Mouse (Mus musculus): Measurements from ENCODE around the gene Alkal2. TPM values are rescaled to one million over a fixed set of nuclear protein-coding genes. Genes with fewer than 3 reads are reported as not detected.
A peak's percentile ranks its signal among the peaks of the same experiment; 100 is the strongest.

Alkal2 gene
- 0.17 TPM in 1 of 2 replicates, not detected in the other for polyA plus RNA-seq (2015; fragmentation: Nextera tagmentation; extraction: Ambion mirVana)

- DNase-seq (ENCODE audit: low spot score): no peak
Observed at GRCm38 (mm10) chr12:30883986-30884621, at the start of gene Alkal2. TSS of gene Alkal2 (plus strand) at chr12:30884322.

GRCm38 (mm10) chr12:30848521-30848920 is 35.6 kb upstream of the Alkal2 start:
- no peak for DNase-seq (ENCODE audit: low spot score)

GRCm38 (mm10) chr12:30850902-30851301 is 33.2 kb upstream of the Alkal2 start:
- no peak for DNase-seq (ENCODE audit: low spot score)

GRCm38 (mm10) chr12:30851871-30852270 is 32.3 kb upstream of the Alkal2 start:
- no peak for DNase-seq (ENCODE audit: low spot score)

- DNase-seq (ENCODE audit: low spot score): no peak
Observed at GRCm38 (mm10) chr12:30855442-30856159, 28.5 kb upstream of the Alkal2 start.

- DNase-seq (ENCODE audit: low spot score): no peak
Observed at GRCm38 (mm10) chr12:30856172-30856571, 27.9 kb upstream of the Alkal2 start.

GRCm38 (mm10) chr12:30864347-30864746 is 19.8 kb upstream of the Alkal2 start:
- DNase-seq (ENCODE audit: low spot score): no peak

- DNase-seq (ENCODE audit: low spot score): no peak
Observed at GRCm38 (mm10) chr12:30865781-30866180, 18.3 kb upstream of the Alkal2 start.

- DNase-seq (ENCODE audit: low spot score): no peak
Observed at GRCm38 (mm10) chr12:30879447-30879846, 4.7 kb upstream of the Alkal2 start.

GRCm38 (mm10) chr12:30883592-30883985 is 533 bp upstream of the Alkal2 start:
- DNase-seq (ENCODE audit: low spot score): no peak

- DNase-seq (ENCODE audit: low spot score): no peak
Observed at GRCm38 (mm10) chr12:30884622-30885230, 604 bp downstream of the Alkal2 start.

- no peak for DNase-seq (ENCODE audit: low spot score)
Observed at GRCm38 (mm10) chr12:30885891-30886290, 1.8 kb downstream of the Alkal2 start.

GRCm38 (mm10) chr12:30888003-30888402 is 3.9 kb downstream of the Alkal2 start:
- no peak for DNase-seq (ENCODE audit: low spot score)

GRCm38 (mm10) chr12:30890067-30890466 is 5.9 kb downstream of the Alkal2 start:
- peak; percentile 27 for DNase-seq (ENCODE audit: low spot score)

GRCm38 (mm10) chr12:30891438-30891837 is 7.3 kb downstream of the Alkal2 start:
- DNase-seq (ENCODE audit: low spot score): no peak

GRCm38 (mm10) chr12:30897039-30897438 is 12.9 kb downstream of the Alkal2 start:
- no peak for DNase-seq (ENCODE audit: low spot score)

- DNase-seq (ENCODE audit: low spot score): no peak
Observed at GRCm38 (mm10) chr12:30908658-30909057, 24.5 kb downstream of the Alkal2 start.

GRCm38 (mm10) chr12:30909881-30910280 is 25.8 kb downstream of the Alkal2 start:
- DNase-seq (ENCODE audit: low spot score): no peak

GRCm38 (mm10) chr12:30910860-30911259 is 26.7 kb downstream of the Alkal2 start:
- no peak for DNase-seq (ENCODE audit: low spot score)

GRCm38 (mm10) chr12:30911261-30912047 is 27.3 kb downstream of the Alkal2 start, which contains the start of the genes Acp1 and Sh3yl1:
TSS of gene Acp1 (minus strand) at chr12:30911589.
TSS of gene Sh3yl1 (plus strand) at chr12:30911668.
- DNase-seq (ENCODE audit: low spot score): peak; percentile 95

GRCm38 (mm10) chr12:30912048-30912381 is 27.9 kb downstream of the Alkal2 start:
- no peak for DNase-seq (ENCODE audit: low spot score)

- no peak for DNase-seq (ENCODE audit: low spot score)
Observed at GRCm38 (mm10) chr12:30912840-30913239, 28.7 kb downstream of the Alkal2 start.

All from thymus, postnatal 0 days (tissue).